Mouse (Mus musculus) spleen, adult 2 months (tissue): ENCODE results near the gene Ntm. TPM values are rescaled to one million over a fixed set of nuclear protein-coding genes. Genes with fewer than 3 reads are reported as not detected.

ENCODE experiments used
- DNase-seq, 2 experiments: peaks; one replicate each; pipeline versions ENCODE4 v3.0.0 to v3.0.0-alpha.2; 2012 to 2021; ENCODE audit warnings: low spot score in 2 of 2, low read depth in 1 of 2
- H3K27ac ChIP-seq: fragments of 200-500 bp; 2 replicates; pipeline ENCODE4 v1.5.1; 2012; ENCODE audit warnings: low read length, inconsistent platforms; ENCODE audit not compliant: insufficient read depth
- H3K27me3 ChIP-seq: fragments of 200-500 bp; 2 replicates; pipeline ENCODE4 v1.6.1; 2012; ENCODE audit warnings: mild to moderate bottlenecking, moderate library complexity, low read length, inconsistent platforms; ENCODE audit not compliant: control insufficient read depth, insufficient read depth
- H3K36me3 ChIP-seq: fragments of 200-500 bp; 2 replicates; pipeline ENCODE4 v1.6.1; 2012; ENCODE audit warnings: mild to moderate bottlenecking, low read length, inconsistent platforms; ENCODE audit not compliant: control insufficient read depth, insufficient read depth
- H3K4me1 ChIP-seq: fragments of 200-500 bp; 2 replicates; pipeline ENCODE4 v1.6.1; 2011; ENCODE audit warnings: inconsistent platforms; ENCODE audit not compliant: control insufficient read depth, insufficient read depth, insufficient read length
- H3K4me3 ChIP-seq: fragments of 200-500 bp; 2 replicates; pipeline ENCODE4 v1.5.1; 2011; ENCODE audit warnings: mild to moderate bottlenecking, inconsistent platforms; ENCODE audit not compliant: insufficient read depth, insufficient read length; ENCODE audit errors: extremely low read depth
- CTCF ChIP-seq: fragments of 200-500 bp; IDR thresholded peaks from 2 replicates; pipeline ENCODE4 v1.5.1; 2011; ENCODE audit warnings: mild to moderate bottlenecking, inconsistent platforms; ENCODE audit not compliant: insufficient read depth, insufficient read length, insufficient replicate concordance; ENCODE audit errors: extremely low read depth
- POLR2A ChIP-seq: fragments of 200-500 bp; IDR thresholded peaks from 2 replicates; pipeline ENCODE4 v1.6.1; 2011; ENCODE audit warnings: low read depth, low read length, inconsistent platforms
- WGBS: fragments of 180-500 bp; shearing (Covaris S2); methylation state at CpG from one replicate; pipeline ENCODE4 v1.1.7; 2018; 5-methylcytosine and 5-hydroxymethylcytosine counted together
- polyA plus RNA-seq: library from polyadenylated mRNA; depleted of rRNA; stranded (reverse); fragments of >200 nt; gene quantifications from 2 replicates; pipeline ENCODE4 v1.2.3, GENCODE M21; 2012

The Ntm gene
- polyA plus RNA-seq, 1 experiment, result 0.18 TPM

DNA sequence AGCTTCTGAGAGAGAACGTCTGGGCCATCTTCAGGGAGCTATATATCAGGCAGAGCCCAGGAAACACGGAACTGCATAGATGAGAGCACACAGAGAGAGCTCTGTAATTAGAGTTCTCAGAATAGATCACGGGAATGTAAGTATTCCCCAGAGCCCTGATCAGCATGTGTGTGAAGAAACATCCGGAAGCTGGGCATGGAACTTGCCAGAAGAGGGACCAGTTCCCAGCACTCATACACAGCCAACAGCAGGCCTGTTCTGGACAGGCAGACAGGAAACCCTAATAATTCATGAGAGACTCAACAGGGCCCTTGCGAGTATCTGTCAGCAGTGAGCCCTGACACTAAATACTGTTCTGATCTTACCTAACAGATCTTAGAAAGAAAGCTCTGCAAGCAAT, 345.8 kb downstream of the Ntm start:
- TF ChIP-seq CTCF (no peak), POLR2A (no peak)
- H3K27me3 ChIP-seq, result no peaks in the 10 kb centered on the region
- WGBS, result 82% methylated on average over 5 of the region's 5 CpGs
- no peaks in the 10 kb centered on the region for H3K4me1 ChIP-seq
- no peak overlapping the region for H3K4me3 ChIP-seq
- H3K27ac ChIP-seq, result no peak overlapping the region
- H3K36me3 ChIP-seq, result no peaks in the 10 kb centered on the region
- no peak for DNase-seq

GRCm38 (mm10) chr9:29612020-29612612, 350.8 kb downstream of the Ntm start:
- no peak for DNase-seq
- no peaks in the 10 kb centered on the region for H3K4me1 ChIP-seq
- H3K27me3 ChIP-seq, result no peaks in the 10 kb centered on the region
- 86% methylated on average over 7 of the region's 7 CpGs for WGBS
- no peak overlapping the region for H3K4me3 ChIP-seq
- H3K36me3 ChIP-seq, result no peaks in the 10 kb centered on the region
- H3K27ac ChIP-seq, result no peak overlapping the region
- TF ChIP-seq CTCF, result no peak
- TF ChIP-seq POLR2A, result no peak

DNA sequence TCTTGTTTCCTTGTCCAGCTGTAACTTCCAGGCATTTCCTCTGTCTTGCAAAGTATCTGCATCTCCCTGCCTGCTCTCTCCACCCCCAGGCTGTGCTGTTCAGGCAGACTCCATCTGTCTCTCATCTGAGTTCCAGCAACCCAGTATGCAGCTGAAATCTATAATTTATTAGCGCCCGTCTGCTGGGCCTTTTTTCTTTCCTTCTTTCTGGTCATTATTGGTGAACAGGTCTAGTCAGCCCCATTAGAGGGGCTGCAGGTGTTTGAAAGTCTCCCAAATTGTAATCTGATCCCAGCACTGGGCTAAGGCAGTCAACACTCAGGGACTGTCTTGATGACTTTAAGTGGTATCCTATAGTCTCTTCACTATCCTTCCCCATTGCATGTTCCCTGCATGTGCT, 352.1 kb downstream of the Ntm start:
- TF ChIP-seq CTCF (no peak), POLR2A (no peak)
- 85% methylated on average over 2 of the region's 2 CpGs for WGBS
- no peak for DNase-seq
- H3K27ac ChIP-seq, result no peak overlapping the region
- H3K36me3 ChIP-seq, result no peaks in the 10 kb centered on the region
- no peak overlapping the region for H3K4me3 ChIP-seq
- H3K27me3 ChIP-seq, result no peaks in the 10 kb centered on the region
- no peaks in the 10 kb centered on the region for H3K4me1 ChIP-seq

DNA sequence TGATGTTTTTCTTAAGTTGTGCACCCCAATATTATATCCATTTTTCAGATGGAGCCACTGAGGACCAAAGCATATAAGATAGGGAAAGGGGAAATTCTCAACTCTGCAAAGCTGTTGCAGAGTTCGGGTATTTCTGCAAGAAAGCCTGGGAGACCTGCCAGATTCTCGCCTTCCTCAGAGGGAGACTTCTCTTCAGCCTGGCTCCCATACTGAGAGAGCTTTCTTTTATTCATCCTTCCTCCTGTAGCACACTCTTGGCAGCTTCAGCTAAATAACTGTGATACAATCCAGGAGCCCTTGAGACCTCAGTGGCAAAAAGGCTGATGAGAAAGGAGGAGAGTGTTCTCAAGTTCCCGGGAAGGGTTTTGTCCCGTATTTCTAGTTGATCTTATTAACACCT, 365.3 kb downstream of the Ntm start:
- TF ChIP-seq CTCF (no peak), POLR2A (no peak)
- no peaks in the 10 kb centered on the region for H3K4me1 ChIP-seq
- no peak overlapping the region for H3K27ac ChIP-seq
- no peaks in the 10 kb centered on the region for H3K27me3 ChIP-seq
- no peak for DNase-seq
- H3K36me3 ChIP-seq, result no peaks in the 10 kb centered on the region
- 51% methylated on average over 4 of the region's 4 CpGs for WGBS
- no peak overlapping the region for H3K4me3 ChIP-seq

DNA sequence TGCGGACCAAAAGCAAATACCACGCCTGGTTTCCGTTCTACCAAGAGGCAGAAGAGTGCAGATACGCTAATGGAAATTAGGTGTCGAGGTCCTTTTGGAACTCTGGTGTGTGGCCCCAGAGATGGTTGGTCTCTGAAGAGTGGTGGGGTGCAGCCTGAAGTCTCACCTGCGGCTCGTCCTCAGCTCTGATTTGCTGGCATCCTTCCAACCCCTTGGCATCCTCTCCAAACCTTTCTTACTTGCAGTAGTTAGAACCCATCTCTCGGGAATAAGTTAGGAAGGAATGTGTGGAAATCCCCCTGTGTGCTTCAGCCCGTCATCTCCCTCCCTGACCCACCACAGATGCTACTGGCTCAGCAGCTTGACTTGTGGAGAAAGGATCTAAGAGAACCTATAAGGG, 367.6 kb downstream of the Ntm start:
- Histone ChIP-seq H3K4me3 (no peak overlapping the region), H3K4me1 (no peaks in the 10 kb centered on the region), H3K27me3 (no peaks in the 10 kb centered on the region), H3K27ac (no peak overlapping the region), H3K36me3 (no peaks in the 10 kb centered on the region)
- no peak for DNase-seq
- WGBS, result 87% methylated on average over 9 of the region's 9 CpGs
- TF ChIP-seq POLR2A (no peak), CTCF (no peak)

DNA sequence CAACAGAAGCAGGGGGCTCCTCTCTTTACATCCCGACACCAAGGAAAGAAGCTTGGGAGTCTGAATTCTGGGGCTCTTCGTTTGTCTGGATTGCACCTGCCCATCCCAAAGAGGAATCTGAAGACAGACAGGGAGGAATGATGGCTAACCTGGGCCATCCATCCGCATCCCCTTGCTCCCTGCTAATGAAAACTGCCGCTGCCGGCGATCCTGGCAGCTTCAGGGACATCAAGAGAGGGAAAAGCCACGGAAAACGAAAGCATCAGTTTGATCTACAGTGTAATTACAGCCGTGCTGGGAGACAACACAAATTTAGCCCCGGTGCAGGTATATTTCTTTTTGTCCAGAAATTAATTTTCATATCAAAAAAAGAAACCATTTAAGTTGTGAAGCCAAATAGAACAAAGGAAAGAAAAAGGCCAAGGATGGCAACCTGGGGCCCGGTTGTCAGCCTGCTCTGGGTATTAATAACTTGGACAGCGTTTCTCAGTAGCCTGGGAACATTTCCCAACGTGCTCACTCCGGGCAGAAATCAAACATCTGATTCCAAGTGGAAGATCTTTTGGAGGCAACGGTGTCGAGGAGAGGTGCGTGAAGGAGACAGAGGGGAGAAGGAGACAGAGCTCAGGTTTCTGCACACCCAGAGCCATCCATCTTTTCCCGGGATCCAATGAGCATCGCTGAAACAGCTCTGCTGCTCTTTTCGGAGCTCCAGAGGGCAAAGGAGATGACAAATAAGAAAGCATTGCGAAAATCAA, 368.2 kb downstream of the Ntm start:
- no peak for TF ChIP-seq CTCF
- no peak for TF ChIP-seq POLR2A
- H3K4me1 ChIP-seq, result no peaks in the 10 kb centered on the region
- WGBS, result 84% methylated on average over 21 of the region's 21 CpGs

DNA sequence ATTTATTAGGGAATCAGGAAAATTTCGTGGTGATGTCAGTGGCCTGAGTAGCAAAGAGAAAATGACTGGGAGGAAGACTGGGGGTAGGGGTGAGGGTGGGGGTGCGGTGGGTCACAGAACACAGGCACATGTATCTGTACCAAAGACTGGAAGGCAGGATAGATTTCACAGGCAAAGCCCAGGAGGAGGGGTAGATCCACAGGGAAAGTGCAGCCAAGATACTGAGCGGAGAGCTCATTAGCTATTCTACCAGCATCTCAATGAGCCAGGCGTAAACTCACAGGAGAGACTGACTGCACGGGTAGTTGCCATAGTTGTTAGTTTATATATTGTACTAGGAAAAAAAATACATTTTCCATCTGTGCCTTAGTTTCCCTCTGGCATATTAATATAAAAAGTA, 375.6 kb downstream of the Ntm start:
- H3K36me3 ChIP-seq, result no peaks in the 10 kb centered on the region
- H3K27me3 ChIP-seq, result no peaks in the 10 kb centered on the region
- no peaks in the 10 kb centered on the region for H3K4me1 ChIP-seq
- H3K27ac ChIP-seq, result no peak overlapping the region
- no peak overlapping the region for H3K4me3 ChIP-seq
- DNase-seq, result no peak
- WGBS, result 76% methylated on average over 5 of the region's 5 CpGs
- TF ChIP-seq POLR2A (no peak), CTCF (no peak)

More for the DNA sequence above, 368.2 kb downstream of the Ntm start:
- H3K36me3 ChIP-seq, result no peaks in the 10 kb centered on the region
- no peak overlapping the region for H3K27ac ChIP-seq
- no peak for DNase-seq
- no peaks in the 10 kb centered on the region for H3K27me3 ChIP-seq
- H3K4me3 ChIP-seq, result no peak overlapping the region
